Mouse (Mus musculus) testis, adult 2 months (tissue): ENCODE results near the gene Hoxd3. TPM values are rescaled to one million over a fixed set of nuclear protein-coding genes. Genes with fewer than 3 reads are reported as not detected.

Source experiments
- H3K27ac ChIP-seq: fragments of 200-500 bp; 2 replicates; pipeline ENCODE4 v1.5.1; 2012; ENCODE audit warnings: low read depth, low read length; ENCODE audit not compliant: control insufficient read depth, insufficient read depth
- H3K27me3 ChIP-seq: fragments of 200-500 bp; 2 replicates; pipeline ENCODE4 v1.6.1; 2012; ENCODE audit warnings: mild to moderate bottlenecking, low read length, moderate library complexity; ENCODE audit not compliant: control insufficient read depth, insufficient read depth
- H3K36me3 ChIP-seq: fragments of 200-500 bp; 2 replicates; pipeline ENCODE4 v1.6.1; 2012; ENCODE audit warnings: mild to moderate bottlenecking, low read length; ENCODE audit not compliant: control insufficient read depth, insufficient read depth
- H3K4me1 ChIP-seq: fragments of 200-500 bp; 2 replicates; pipeline ENCODE4 v1.6.1; 2012; ENCODE audit warnings: low read length; ENCODE audit not compliant: control insufficient read depth, insufficient read depth
- H3K4me3 ChIP-seq: fragments of 200-500 bp; 2 replicates; pipeline ENCODE4 v1.5.1; 2012; ENCODE audit warnings: low read depth, mild to moderate bottlenecking, low read length, moderate library complexity, mixed read lengths; ENCODE audit not compliant: control insufficient read depth
- CTCF ChIP-seq: fragments of 200-500 bp; IDR thresholded peaks from 2 replicates; pipeline ENCODE4 v1.5.1; 2012; ENCODE audit warnings: low read depth, mild to moderate bottlenecking, inconsistent platforms, low read length, moderate library complexity; ENCODE audit not compliant: control insufficient read depth, insufficient read depth, insufficient replicate concordance
- POLR2A ChIP-seq: fragments of 200-500 bp; IDR thresholded peaks from 2 replicates; pipeline ENCODE4 v1.6.1; 2012; ENCODE audit warnings: low read depth, mild to moderate bottlenecking, inconsistent platforms, low read length, moderate library complexity; ENCODE audit not compliant: control insufficient read depth
- polyA plus RNA-seq: library from polyadenylated mRNA; depleted of rRNA; stranded (reverse); fragments of >200 nt; gene quantifications from 2 replicates; pipeline ENCODE4 v1.2.3, GENCODE M21; 2012

Gene Hoxd3
- polyA plus RNA-seq, 1 experiment: 0.48 TPM

- H3K36me3 ChIP-seq: no peaks in the 10 kb centered on the region
- H3K4me3 ChIP-seq: peak overlapping the region; percentile 80
- peaks cover 10% of the 10 kb centered on the region for H3K27me3 ChIP-seq
- TF ChIP-seq CTCF (no peak), POLR2A (no peak)
- H3K27ac ChIP-seq: no peak overlapping the region
- H3K4me1 ChIP-seq: peaks cover 22% of the 10 kb centered on the region
Observed at GRCm38 (mm10) chr2:74752431-74753174, 40.9 kb downstream of the Hoxd3 start.

DNA sequence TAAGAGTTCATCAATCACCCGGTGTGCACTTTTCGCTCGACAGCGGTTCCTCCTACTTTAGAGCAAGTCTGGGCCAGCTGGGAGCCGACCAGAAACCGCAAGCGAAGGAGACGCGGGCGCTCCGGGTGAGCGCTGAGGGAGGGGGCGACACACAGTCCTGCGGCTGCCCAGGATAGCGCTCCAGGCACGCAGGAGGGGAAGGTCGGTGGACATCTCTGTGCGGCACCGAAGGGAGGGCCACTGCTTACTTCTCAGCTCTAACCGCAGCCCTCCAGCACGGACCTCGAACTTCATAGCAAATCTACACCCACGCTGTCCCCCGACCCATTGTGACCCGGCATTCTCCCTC, 41.4 kb downstream of the Hoxd3 start:
- TF ChIP-seq CTCF (no peak), POLR2A (no peak)
- H3K4me1 ChIP-seq: peaks cover 22% of the 10 kb centered on the region
- peaks cover 10% of the 10 kb centered on the region for H3K27me3 ChIP-seq
- H3K4me3 ChIP-seq: peak overlapping the region; percentile 80
- no peak overlapping the region for H3K27ac ChIP-seq
- H3K36me3 ChIP-seq: no peaks in the 10 kb centered on the region

GRCm38 (mm10) chr2:74753711-74754110, 42.0 kb downstream of the Hoxd3 start:
- no peak for TF ChIP-seq POLR2A
- no peak for TF ChIP-seq CTCF
- peaks cover 10% of the 10 kb centered on the region for H3K27me3 ChIP-seq
- peak overlapping the region; percentile 80; the same call in 1 of the 2 replicates for H3K4me3 ChIP-seq
- H3K27ac ChIP-seq: no peak overlapping the region
- no peaks in the 10 kb centered on the region for H3K36me3 ChIP-seq
- peaks cover 22% of the 10 kb centered on the region for H3K4me1 ChIP-seq

DNA sequence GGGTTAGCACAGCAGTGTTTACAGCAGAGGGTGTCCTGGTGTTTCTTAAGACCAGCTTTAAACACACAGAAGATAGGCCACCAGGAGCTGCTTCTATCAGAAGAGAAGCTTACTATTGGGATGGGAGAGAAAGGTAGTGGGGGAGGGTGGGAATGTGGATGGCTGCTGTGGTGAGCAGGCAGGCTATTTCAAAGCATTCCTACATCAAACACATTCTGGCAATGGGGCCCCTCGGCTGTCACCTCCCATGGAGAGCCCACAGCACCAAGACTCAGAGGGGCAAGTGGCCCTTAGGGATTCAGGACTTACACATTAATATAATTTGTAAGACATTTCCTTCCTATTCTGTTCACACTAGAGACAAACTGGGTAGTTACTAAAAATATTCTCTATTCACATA, 48.4 kb downstream of the Hoxd3 start:
- Histone ChIP-seq H3K27me3 (no peaks in the 10 kb centered on the region), H3K4me1 (peaks cover 13% of the 10 kb centered on the region), H3K27ac (no peak overlapping the region), H3K4me3 (no peak overlapping the region), H3K36me3 (no peaks in the 10 kb centered on the region)
- TF ChIP-seq POLR2A (no peak), CTCF (no peak)

- Histone ChIP-seq H3K27me3 (no peaks in the 10 kb centered on the region), H3K27ac (no peak overlapping the region), H3K4me1 (peaks cover 13% of the 10 kb centered on the region), H3K36me3 (no peaks in the 10 kb centered on the region), H3K4me3 (no peak overlapping the region)
- TF ChIP-seq POLR2A: no peak
- TF ChIP-seq CTCF: no peak
Observed at GRCm38 (mm10) chr2:74761941-74762340, 50.2 kb downstream of the Hoxd3 start.

DNA sequence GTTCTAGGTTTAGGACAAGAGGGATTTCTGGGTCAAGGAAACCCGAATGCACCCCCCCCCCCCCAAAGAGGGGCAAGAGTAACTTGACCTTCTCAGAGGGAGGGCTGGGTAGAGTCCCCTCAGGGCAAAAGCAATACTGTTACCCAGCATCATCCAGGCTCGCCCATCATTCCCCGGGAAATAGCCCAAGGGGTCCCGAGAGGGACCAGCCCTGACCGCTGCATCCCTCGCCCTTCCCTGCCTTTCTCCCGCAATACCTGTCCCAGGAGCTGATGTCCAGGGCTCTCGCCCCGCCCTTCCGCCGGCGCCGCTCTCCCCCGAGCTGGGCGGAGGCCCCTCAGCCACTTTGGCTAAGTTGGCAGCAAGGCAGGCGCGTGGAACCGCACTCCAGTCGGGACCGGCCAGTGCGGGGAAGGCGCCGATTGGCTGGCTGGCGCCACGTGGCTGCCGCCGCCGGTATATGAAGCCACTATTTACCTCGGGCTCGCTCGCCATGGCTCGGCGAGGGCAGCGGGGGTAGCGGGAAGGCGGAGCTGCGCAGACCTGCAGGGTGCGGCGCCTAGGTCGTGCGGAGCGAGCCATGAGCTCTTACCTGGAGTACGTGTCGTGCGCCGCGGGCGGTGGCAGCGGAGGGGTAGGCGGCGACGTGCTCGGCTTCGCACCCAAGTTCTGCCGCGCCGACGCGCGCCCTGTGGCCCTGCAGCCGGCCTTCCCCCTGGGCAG, 51.0 kb downstream of the Hoxd3 start, which contains the start of gene Hoxd1:
Hoxd1 (plus strand) TSS at position 459 of the 723 bp plus-strand sequence.
- peaks cover 13% of the 10 kb centered on the region for H3K4me1 ChIP-seq
- no peaks in the 10 kb centered on the region for H3K36me3 ChIP-seq
- H3K27ac ChIP-seq: no peak within 1 kb of the TSS
- no peak for TF ChIP-seq POLR2A
- TF ChIP-seq CTCF: no peak
- H3K27me3 ChIP-seq: no peaks in the 10 kb centered on the region
- H3K4me3 ChIP-seq: peak within 1 kb of the TSS; percentile 52

DNA sequence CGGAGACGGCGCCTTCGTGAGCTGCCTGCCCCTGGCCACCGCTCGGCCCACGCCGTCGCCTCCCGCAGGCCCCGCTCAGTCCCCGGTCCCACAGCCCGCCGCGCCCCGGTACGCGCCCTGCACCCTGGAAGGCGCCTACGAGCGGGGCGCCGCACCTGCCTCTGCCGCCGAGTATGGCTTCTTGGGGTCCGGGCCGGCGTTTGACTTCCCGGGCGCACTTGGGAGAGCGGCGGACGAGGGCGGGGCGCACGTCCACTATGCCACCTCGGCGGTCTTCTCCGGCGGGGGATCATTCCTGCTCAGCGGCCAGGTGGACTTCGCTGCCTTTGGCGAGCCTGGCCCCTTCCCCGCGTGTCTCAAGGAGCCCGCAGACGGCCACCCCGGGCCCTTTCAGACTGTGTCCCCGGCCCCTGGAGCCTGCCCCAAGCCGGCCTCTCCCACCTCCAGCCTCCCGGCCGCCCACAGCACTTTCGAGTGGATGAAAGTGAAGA, 51.6 kb downstream of the Hoxd3 start:
- Histone ChIP-seq H3K27me3 (no peaks in the 10 kb centered on the region), H3K27ac (no peak overlapping the region), H3K4me1 (peaks cover 13% of the 10 kb centered on the region), H3K36me3 (no peaks in the 10 kb centered on the region), H3K4me3 (peak overlapping the region; percentile 52)
- TF ChIP-seq POLR2A (no peak), CTCF (no peak)
